Mouse (Mus musculus): ENCODE data around the gene Thap12. TPM values are rescaled to one million over a fixed set of nuclear protein-coding genes. Genes with fewer than 3 reads are reported as not detected.

Thap12 gene
- polyA plus RNA-seq, 2 experiments from 2014 or later = 12.2 to 13.6 TPM

GRCm38 (mm10) chr7:98698590-98698989, 4.3 kb upstream of the Thap12 start:
- no peak for ATAC-seq

GRCm38 (mm10) chr7:98701771-98702170, 1.1 kb upstream of the Thap12 start:
- no peak for ATAC-seq

GRCm38 (mm10) chr7:98703365-98703881, 520 bp downstream of the Thap12 start:
- peak; percentile 30 for ATAC-seq

- no peak for ATAC-seq
These were observed 1.4 kb downstream of the Thap12 start for GRCm38 (mm10) chr7:98704276-98704675.

- ATAC-seq = no peak
These were observed 10.8 kb downstream of the Thap12 start for GRCm38 (mm10) chr7:98713661-98714060.

- peak; percentile 65 for ATAC-seq
These were observed 14.5 kb downstream of the Thap12 start for GRCm38 (mm10) chr7:98717438-98717837.

- ATAC-seq = no peak
These were observed 16.9 kb downstream of the Thap12 start for GRCm38 (mm10) chr7:98719761-98720160.

- no peak for ATAC-seq
These were observed 17.8 kb downstream of the Thap12 start for GRCm38 (mm10) chr7:98720731-98721130.

GRCm38 (mm10) chr7:98721172-98721571, 18.3 kb downstream of the Thap12 start:
- no peak for ATAC-seq

- no peak for ATAC-seq
These were observed 18.7 kb downstream of the Thap12 start for GRCm38 (mm10) chr7:98721623-98722022.

- ATAC-seq = no peak
These were observed 22.8 kb downstream of the Thap12 start for GRCm38 (mm10) chr7:98725686-98726195.

GRCm38 (mm10) chr7:98727986-98728385, 25.1 kb downstream of the Thap12 start:
- ATAC-seq = no peak

- ATAC-seq = no peak
These were observed 25.6 kb downstream of the Thap12 start for GRCm38 (mm10) chr7:98728499-98728898.

GRCm38 (mm10) chr7:98729661-98730271, 26.9 kb downstream of the Thap12 start:
- ATAC-seq = no peak

- ATAC-seq = no peak
These were observed 31.1 kb downstream of the Thap12 start for GRCm38 (mm10) chr7:98733958-98734357.

- ATAC-seq = no peak
These were observed 32.0 kb downstream of the Thap12 start for GRCm38 (mm10) chr7:98734876-98735275.

- ATAC-seq = no peak
These were observed 34.1 kb downstream of the Thap12 start for GRCm38 (mm10) chr7:98736780-98737550.

GRCm38 (mm10) chr7:98740363-98740762, 37.5 kb downstream of the Thap12 start:
- ATAC-seq = no peak

GRCm38 (mm10) chr7:98743312-98743711, 40.4 kb downstream of the Thap12 start:
- no peak for ATAC-seq

- no peak for ATAC-seq
These were observed 47.5 kb downstream of the Thap12 start for GRCm38 (mm10) chr7:98750404-98750803.

- ATAC-seq = no peak
These were observed 49.8 kb downstream of the Thap12 start for GRCm38 (mm10) chr7:98752680-98753079.

GRCm38 (mm10) chr7:98756050-98756449, 53.1 kb downstream of the Thap12 start:
- no peak for ATAC-seq

GRCm38 (mm10) chr7:98756556-98756955, 53.7 kb downstream of the Thap12 start:
- ATAC-seq = no peak

GRCm38 (mm10) chr7:98760126-98760525, 57.2 kb downstream of the Thap12 start:
- no peak for ATAC-seq

All from CD4-positive, CD25-positive, alpha-beta regulatory T cell, adult 4 months (primary cell).